Mouse (Mus musculus) skeletal muscle tissue, postnatal 0 days (tissue): ENCODE data around the gene Nucks1. TPM values are rescaled to one million over a fixed set of nuclear protein-coding genes. Genes with fewer than 3 reads are reported as not detected.

Experiments
- polyA plus RNA-seq: library from polyadenylated mRNA; unstranded; fragments of >200 nt; fragmentation: Nextera tagmentation; extraction: Ambion mirVana; gene quantifications from 2 replicates; pipeline ENCODE4 v1.2.1, GENCODE M21; 2015

Nucks1 gene
- 29.2 and 32.5 TPM in 2 replicates for polyA plus RNA-seq

DNA sequence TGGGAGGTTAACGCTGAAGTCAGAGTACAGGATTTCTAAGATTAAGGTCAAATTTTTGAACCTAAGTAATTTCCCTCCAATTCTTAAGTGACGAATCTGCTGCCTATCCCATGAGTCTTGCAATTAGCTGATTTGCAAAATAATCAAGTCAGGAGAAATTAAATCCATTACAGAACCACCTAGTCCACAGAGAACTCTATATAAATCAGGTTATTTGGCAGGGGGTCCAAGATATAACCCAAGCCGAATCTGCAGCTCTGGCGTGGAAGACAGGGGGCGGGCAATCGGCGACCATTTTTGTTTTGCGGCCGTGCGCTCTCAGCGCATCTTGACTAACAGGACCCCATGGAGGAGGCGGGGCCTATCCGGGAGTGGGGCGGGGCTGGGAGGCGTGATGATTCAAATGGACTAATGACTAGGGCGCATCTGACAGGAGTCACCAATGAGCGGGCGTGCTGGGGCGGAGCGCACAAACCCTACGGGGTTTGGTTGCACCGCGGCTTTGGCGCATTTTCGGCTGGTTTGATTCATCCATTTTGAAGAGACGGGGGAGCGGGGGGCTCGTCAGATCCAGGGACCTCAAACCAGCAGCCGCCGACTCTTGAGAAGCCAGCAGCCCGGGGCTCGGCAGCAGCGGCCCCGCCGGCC is at the start of gene Nucks1:
Gene Nucks1 (plus strand): TSS at position 534 of the 648 bp plus-strand sequence.

DNA sequence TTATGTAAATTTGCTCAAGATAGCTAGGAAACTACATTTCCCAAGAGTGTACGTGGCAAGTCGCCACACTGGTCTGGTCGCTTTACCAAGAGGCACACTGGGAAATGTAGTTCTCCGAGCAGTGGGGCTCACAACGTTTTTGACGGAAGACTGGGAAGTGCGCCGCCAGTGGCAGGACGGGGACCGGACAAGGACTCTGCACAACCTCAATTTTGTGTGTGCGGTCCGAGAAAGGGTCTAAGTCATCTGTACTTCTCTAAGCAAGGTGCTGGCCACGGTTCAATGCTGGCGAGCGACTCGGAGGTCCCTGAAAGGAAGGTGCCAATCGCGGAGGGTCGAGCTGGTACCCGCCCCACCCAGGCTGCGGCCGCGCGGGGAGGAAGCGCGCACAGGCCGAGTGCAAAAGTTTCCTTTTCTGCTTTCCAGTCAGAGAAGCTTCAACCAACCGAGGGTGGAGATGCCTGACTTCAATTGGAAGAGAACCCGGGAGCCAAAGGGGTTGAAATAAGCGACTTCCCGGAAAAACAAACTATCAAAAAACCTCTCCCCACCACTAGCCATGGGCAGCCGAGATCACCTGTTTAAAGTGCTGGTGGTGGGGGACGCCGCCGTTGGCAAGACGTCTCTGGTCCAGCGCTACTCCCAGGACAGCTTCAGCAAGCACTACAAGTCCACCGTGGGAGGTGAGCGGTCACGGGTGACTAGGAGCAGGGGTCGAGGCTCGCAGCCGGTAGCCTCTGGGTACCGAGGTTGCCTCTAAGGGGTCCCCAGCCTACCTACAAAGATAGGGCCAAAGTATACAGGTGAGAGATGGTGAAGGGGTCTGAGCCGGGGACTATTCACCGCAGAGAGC is 43.0 kb upstream of the Nucks1 start, which contains the start of gene Rab29:
Gene Rab29 (plus strand): TSS at position 132 of the 853 bp plus-strand sequence.

DNA sequence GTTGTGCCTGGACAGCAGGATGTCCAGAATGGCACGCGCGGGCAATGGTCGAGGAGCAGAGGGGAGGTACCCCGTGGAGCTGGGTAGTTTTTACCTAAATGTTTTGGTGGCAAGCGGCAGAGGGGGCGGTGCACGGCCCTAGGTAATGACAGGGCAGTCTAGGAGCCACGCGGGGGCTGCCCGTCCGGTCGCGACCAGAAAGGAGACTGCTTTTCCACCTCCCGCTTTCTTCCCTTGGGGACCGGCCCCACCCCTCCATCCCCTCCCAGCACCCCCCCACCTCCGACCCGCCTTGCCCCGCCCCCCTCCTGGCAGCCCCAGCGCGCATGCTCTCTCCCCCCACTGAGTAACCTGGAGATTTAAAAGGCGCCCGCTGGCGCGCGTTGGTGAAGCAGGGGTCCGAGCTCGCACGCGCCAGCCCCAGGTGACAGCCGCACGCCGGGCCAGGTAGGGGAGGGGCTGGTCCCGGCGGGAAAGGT is 52.3 kb downstream of the Nucks1 start, which contains the start of gene Slc45a3:
Gene Slc45a3 (plus strand): TSS at position 362 of the 479 bp plus-strand sequence.

Other genes starting within 250 kb of the Nucks1 start
- gene Rab7b, start 221.8 kb upstream of the Nucks1 start, polyA plus RNA-seq: 8.0 and 13.2 TPM in 2 replicates
- gene Slc26a9, start 166.5 kb upstream of the Nucks1 start, polyA plus RNA-seq: 0.09 TPM in 1 of 2 replicates, not detected in the other
- gene Pm20d1, start 113.2 kb upstream of the Nucks1 start, polyA plus RNA-seq: 1.0 and 1.1 TPM in 2 replicates
- 38.7 and 39.5 TPM in 2 replicates for gene Slc41a1, start 83.0 kb upstream of the Nucks1 start, polyA plus RNA-seq
- 18.7 and 20.5 TPM in 2 replicates for gene Rab29, start 43.3 kb upstream of the Nucks1 start, polyA plus RNA-seq
- 5.3 and 7.4 TPM in 2 replicates for gene Slc45a3, start 52.4 kb downstream of the Nucks1 start, polyA plus RNA-seq
- 12.2 and 14.6 TPM in 2 replicates for gene Elk4, start 97.1 kb downstream of the Nucks1 start, polyA plus RNA-seq
- gene Mfsd4a, start 157.5 kb downstream of the Nucks1 start, polyA plus RNA-seq: 4.2 and 4.9 TPM in 2 replicates
- 0.40 and 0.74 TPM in 2 replicates for gene Cdk18, start 229.2 kb downstream of the Nucks1 start, polyA plus RNA-seq